Mouse (Mus musculus) olfactory bulb, adult 2 months (tissue): ENCODE measurements around the gene Pnma1. TPM values are rescaled to one million over a fixed set of nuclear protein-coding genes. Genes with fewer than 3 reads are reported as not detected.
A peak's percentile ranks its signal among the peaks of the same experiment; 100 is the strongest.

Experiments used
- H3K27ac ChIP-seq: fragments of 200-500 bp; 2 replicates; pipeline ENCODE4 v1.5.1; 2012; ENCODE audit warnings: low read depth, low read length; ENCODE audit not compliant: insufficient read depth
- H3K4me1 ChIP-seq: fragments of 200-500 bp; 2 replicates; pipeline ENCODE4 v1.6.1; 2012; ENCODE audit warnings: low read length; ENCODE audit not compliant: control insufficient read depth, insufficient read depth
- H3K4me3 ChIP-seq: fragments of 200-500 bp; 2 replicates; pipeline ENCODE4 v1.5.1; 2012; ENCODE audit warnings: mild to moderate bottlenecking, low read depth, low read length, moderate library complexity; ENCODE audit not compliant: insufficient read depth
- CTCF ChIP-seq: fragments of 200-500 bp; IDR thresholded peaks from 2 replicates; pipeline ENCODE4 v1.5.1; 2012; ENCODE audit warnings: low read depth, mild to moderate bottlenecking, low read length, moderate library complexity; ENCODE audit not compliant: insufficient read depth
- POLR2A ChIP-seq: fragments of 200-500 bp; IDR thresholded peaks from 2 replicates; pipeline ENCODE4 v1.6.1; 2012; ENCODE audit warnings: mild to moderate bottlenecking, low read depth, low read length, moderate library complexity; ENCODE audit not compliant: insufficient read depth
- WGBS: fragments of 180-500 bp; shearing (Covaris S2); methylation state at CpG from one replicate; pipeline ENCODE4 v1.1.7; 2018; 5-methylcytosine and 5-hydroxymethylcytosine counted together
- polyA plus RNA-seq: library from polyadenylated mRNA; stranded (reverse); fragments of >200 nt; gene quantifications from 2 replicates; pipeline ENCODE4 v1.2.4, GENCODE M21; 2012; ENCODE audit warnings: low replicate concordance; ENCODE audit not compliant: missing spikeins, insufficient read depth, insufficient read length

Pnma1 gene
- not detected in 2 replicates for polyA plus RNA-seq

GRCm38 (mm10) chr12:84147954-84148621 lies at the start of gene Pnma1:
Gene Pnma1 (minus strand): TSS chr12:84148489.
- 1% methylated on average over 50 of the region's 50 CpGs for WGBS
- Histone ChIP-seq H3K27ac (peak within 1 kb of the TSS; percentile 71), H3K4me3 (peak within 1 kb of the TSS; percentile 77), H3K4me1 (peaks cover 28% of the 10 kb centered on the region)
- TF ChIP-seq POLR2A (peak; percentile 26; the same call in 1 of the 2 replicates), CTCF (0 out of 2 replicates have a peak, but pooled peaks have one; percentile 27)

GRCm38 (mm10) chr12:84195195-84195594 lies 46.9 kb upstream of the Pnma1 start:
- Histone ChIP-seq H3K4me1 (peaks cover 35% of the 10 kb centered on the region), H3K4me3 (no peak overlapping the region), H3K27ac (peak overlapping the region; percentile 78; the same call in 1 of the 2 replicates)
- 70% methylated on average over 6 of the region's 6 CpGs for WGBS
- TF ChIP-seq POLR2A (no peak), CTCF (no peak)

DNA sequence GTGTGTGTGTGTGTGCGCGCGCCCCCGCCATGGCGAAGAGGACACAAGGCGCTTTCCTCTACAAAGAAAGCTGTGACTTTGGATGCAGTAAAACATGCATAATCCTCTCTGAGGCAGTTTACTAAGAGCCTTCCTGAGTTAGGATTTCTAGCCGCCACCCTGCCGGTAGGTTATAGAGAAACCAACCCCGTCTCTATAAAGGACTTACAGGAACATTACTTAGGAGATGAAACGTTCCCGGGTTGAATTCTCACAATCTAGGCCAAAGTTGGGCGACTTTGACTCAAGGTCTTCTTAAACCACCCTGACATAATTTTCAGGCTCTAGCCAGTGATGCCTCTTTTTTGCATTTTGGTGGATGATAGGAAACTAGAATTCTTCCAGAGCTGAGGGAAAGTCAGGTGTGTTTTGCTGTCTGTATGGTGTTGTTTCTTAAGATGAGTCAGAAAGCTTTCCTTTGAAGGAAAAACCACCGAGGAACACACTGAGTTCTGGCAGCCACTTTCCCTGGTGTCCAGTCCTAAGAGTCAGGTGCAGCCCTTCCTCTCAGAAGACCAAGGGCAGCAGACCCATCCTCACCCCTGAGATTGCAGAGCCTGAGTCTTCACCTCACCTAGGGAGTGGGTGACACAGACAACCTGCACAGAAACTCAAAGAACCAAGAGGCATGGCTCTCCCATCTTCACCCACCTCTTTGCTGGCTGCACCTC lies 46.3 kb upstream of the Pnma1 start:
- Histone ChIP-seq H3K4me3 (peak overlapping the region; percentile 80), H3K4me1 (peaks cover 38% of the 10 kb centered on the region), H3K27ac (peak overlapping the region; percentile 78)
- no peak for TF ChIP-seq POLR2A
- no peak for TF ChIP-seq CTCF
- WGBS, result 2% methylated on average over 13 of the region's 13 CpGs

- WGBS, result under 1% methylated on average over 49 of the region's 49 CpGs
- TF ChIP-seq CTCF (0 out of 2 replicates have a peak, but pooled peaks have one; percentile 17), POLR2A (peak; percentile 66; the same call in 1 of the 2 replicates)
Observed at GRCm38 (mm10) chr12:84193642-84194399, 45.5 kb upstream of the Pnma1 start.

GRCm38 (mm10) chr12:84192741-84193641 lies 44.7 kb upstream of the Pnma1 start:
- WGBS, result under 1% methylated on average over 102 of the region's 102 CpGs
- peaks cover 52% of the 10 kb centered on the region for H3K4me1 ChIP-seq
- no peak for TF ChIP-seq CTCF
- TF ChIP-seq POLR2A, result no peak; the same call in 1 of the 2 replicates

More at GRCm38 (mm10) chr12:84193642-84194399, 45.5 kb upstream of the Pnma1 start:
- Histone ChIP-seq H3K4me3 (peak overlapping the region; percentile 80), H3K27ac (peak overlapping the region; percentile 91), H3K4me1 (peaks cover 44% of the 10 kb centered on the region)

GRCm38 (mm10) chr12:84192280-84192679 lies 44.0 kb upstream of the Pnma1 start:
- 0 out of 2 replicates have a peak overlapping the region, but pooled peaks have one; percentile 91 for H3K27ac ChIP-seq
- peak overlapping the region; percentile 80 for H3K4me3 ChIP-seq
- peaks cover 59% of the 10 kb centered on the region for H3K4me1 ChIP-seq
- 10% methylated on average over 13 of the region's 13 CpGs for whole genome bisulfite sequencing
- no peak for TF ChIP-seq POLR2A
- TF ChIP-seq CTCF, result no peak

More at GRCm38 (mm10) chr12:84192741-84193641, 44.7 kb upstream of the Pnma1 start:
- Histone ChIP-seq H3K4me3 (peak overlapping the region; percentile 80), H3K27ac (peak overlapping the region; percentile 91)

GRCm38 (mm10) chr12:84191770-84192169 lies 43.5 kb upstream of the Pnma1 start:
- H3K4me1 ChIP-seq, result peaks cover 64% of the 10 kb centered on the region
- H3K4me3 ChIP-seq, result peak overlapping the region; percentile 80
- no peak overlapping the region for H3K27ac ChIP-seq
- TF ChIP-seq CTCF (no peak), POLR2A (no peak)
- 31% methylated on average over 5 of the region's 5 CpGs for WGBS
